Mouse (Mus musculus) forebrain, embryonic 16.5 days (tissue): ENCODE measurements around the gene Utp18. TPM values are rescaled to one million over a fixed set of nuclear protein-coding genes. Genes with fewer than 3 reads are reported as not detected.

Experiments
- ATAC-seq: fragments of 200-750 bp; cut with Nextera tagmentation; 2 replicates; pipeline ENCODE4 v1.8.0; 2017; ENCODE audit warnings: mild to moderate bottlenecking, moderate library complexity
- H3K27ac ChIP-seq: fragments of 300-500 bp; sonication (generic); 2 replicates; pipeline ENCODE4 v1.5.1; 2014; ENCODE audit warnings: low read length, control low read depth
- H3K27me3 ChIP-seq: fragments of 300-500 bp; sonication (generic); replicated peaks from 2 replicates; pipeline ENCODE4 v1.6.1; 2014; ENCODE audit warnings: low read length; ENCODE audit not compliant: control insufficient read depth, insufficient read depth
- H3K36me3 ChIP-seq: fragments of 300-500 bp; sonication (generic); 2 replicates; pipeline ENCODE4 v1.6.1; 2014; ENCODE audit not compliant: control insufficient read depth, insufficient read depth
- H3K4me1 ChIP-seq: fragments of 300-500 bp; sonication (generic); replicated peaks from 2 replicates; pipeline ENCODE4 v1.6.1; 2014; ENCODE audit warnings: low read length; ENCODE audit not compliant: control insufficient read depth, insufficient read depth
- H3K4me2 ChIP-seq: fragments of 300-500 bp; sonication (generic); 2 replicates; pipeline ENCODE4 v1.6.1; 2014; ENCODE audit warnings: mild to moderate bottlenecking, low read length, control low read depth
- H3K4me3 ChIP-seq: fragments of 300-500 bp; sonication (generic); replicated peaks from 2 replicates; pipeline ENCODE4 v1.5.1; 2014; ENCODE audit warnings: mild to moderate bottlenecking, low read length, control low read depth
- H3K9ac ChIP-seq: fragments of 300-500 bp; sonication (generic); replicated peaks from 2 replicates; pipeline ENCODE4 v1.6.1; 2014; ENCODE audit warnings: low read depth, low read length, control low read depth
- H3K9me3 ChIP-seq: fragments of 300-500 bp; sonication (generic); 2 replicates; pipeline ENCODE4 v1.6.1; 2016; ENCODE audit warnings: low read length; ENCODE audit not compliant: control insufficient read depth
- WGBS: fragments of 180-500 bp; shearing (Covaris S2); extraction: QIAGEN DNeasy Blood & Tissue Kit; methylation state at CpG from one replicate; pipeline ENCODE4 v1.1.7; 2014; 5-methylcytosine and 5-hydroxymethylcytosine counted together
- polyA plus RNA-seq: library from polyadenylated mRNA; unstranded; fragments of >200 nt; fragmentation: Nextera tagmentation; extraction: Ambion mirVana; gene quantifications from 2 replicates; pipeline ENCODE4 v1.2.1, GENCODE M21; 2015

Utp18 gene
- polyA plus RNA-seq, 1 experiment from 2014 or later, result 32.9 TPM

DNA sequence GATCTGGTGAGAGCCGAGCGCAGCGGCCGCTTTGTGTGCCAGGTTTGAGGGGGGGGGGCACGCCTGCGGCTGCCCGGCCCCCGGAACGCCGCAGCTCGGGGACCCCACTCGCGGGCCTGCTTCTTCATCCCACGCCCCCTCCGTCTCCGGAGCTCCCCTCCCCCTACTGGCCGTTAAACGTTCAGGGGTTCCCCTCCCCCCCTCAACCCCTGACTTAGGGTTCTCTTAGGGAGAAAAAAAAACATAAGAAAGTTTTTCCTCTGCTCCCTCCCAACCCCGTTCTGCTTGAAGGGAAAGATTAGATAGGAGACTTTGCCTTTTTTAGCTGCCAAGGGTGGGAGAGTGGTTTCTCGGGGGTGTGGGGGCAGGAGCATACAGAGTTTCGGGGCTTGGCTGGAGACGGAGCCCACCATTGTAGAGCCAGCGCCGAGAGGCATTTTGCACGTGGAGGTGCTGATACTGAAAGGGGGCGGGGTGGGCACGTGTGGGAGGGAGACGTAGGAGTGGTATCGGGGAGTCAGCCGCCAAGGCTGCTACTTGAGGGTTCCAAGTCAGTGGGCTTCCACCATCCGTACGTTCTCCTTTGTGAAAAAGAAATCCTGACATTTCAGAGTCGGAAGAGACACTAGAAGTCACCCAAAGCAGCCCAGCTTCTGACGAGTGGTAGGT, 979 bp upstream of the Utp18 start:
- Histone ChIP-seq H3K36me3 (no peaks in the 10 kb centered on the region), H3K27ac (peak overlapping the region; percentile 96), H3K9me3 (no peaks in the 10 kb centered on the region), H3K4me1 (peaks cover 29% of the 10 kb centered on the region), H3K27me3 (no peaks in the 10 kb centered on the region), H3K9ac (peak overlapping the region; percentile 94), H3K4me3 (peak overlapping the region; percentile 98), H3K4me2 (peak overlapping the region; percentile 78)
- 0% methylated on average over 31 of the region's 34 CpGs for WGBS
- no peak for ATAC-seq

DNA sequence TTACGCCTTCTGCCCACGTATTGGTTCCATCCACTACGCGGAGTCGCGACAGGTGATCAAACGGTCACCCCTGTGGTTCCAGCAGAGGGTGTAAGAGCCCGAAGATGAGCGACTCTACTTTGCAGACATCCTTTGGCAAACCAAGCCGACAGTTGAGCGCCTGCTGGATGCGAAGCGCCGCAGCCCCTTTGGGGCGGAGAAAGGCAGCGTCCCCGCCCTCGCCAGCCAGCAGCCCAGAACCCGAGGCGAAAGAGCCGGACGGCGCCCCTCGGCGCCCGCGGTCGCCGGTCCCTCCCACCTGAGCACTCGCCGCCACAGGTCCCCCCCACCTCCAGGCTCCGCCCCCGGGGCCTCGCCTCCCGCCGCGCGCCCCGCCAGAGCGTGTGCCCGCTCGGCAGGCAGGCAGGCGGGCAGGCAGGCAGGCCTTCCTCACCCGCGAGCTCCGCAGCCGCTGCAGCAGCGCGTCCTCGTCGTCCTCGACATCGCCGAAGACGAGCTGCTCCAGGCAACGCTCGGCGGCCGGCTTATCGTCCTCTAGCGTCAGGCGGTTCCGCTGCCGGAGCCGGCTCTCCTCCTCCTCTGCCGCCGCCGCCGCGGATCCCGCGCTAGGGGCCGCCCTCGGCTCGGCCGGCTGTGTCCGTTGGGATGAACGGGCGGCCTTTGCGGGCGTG, 530 bp downstream of the Utp18 start:
- Histone ChIP-seq H3K27ac (peak overlapping the region; percentile 92), H3K27me3 (no peaks in the 10 kb centered on the region), H3K36me3 (peaks cover 5% of the 10 kb centered on the region; the same call in 1 of the 2 replicates), H3K4me2 (peak overlapping the region; percentile 67), H3K4me1 (peaks cover 29% of the 10 kb centered on the region), H3K9me3 (no peaks in the 10 kb centered on the region), H3K4me3 (peak overlapping the region; percentile 98), H3K9ac (peak overlapping the region; percentile 83)
- ATAC-seq, result peak; percentile 49
- WGBS, result under 1% methylated on average over 68 of the region's 81 CpGs

DNA sequence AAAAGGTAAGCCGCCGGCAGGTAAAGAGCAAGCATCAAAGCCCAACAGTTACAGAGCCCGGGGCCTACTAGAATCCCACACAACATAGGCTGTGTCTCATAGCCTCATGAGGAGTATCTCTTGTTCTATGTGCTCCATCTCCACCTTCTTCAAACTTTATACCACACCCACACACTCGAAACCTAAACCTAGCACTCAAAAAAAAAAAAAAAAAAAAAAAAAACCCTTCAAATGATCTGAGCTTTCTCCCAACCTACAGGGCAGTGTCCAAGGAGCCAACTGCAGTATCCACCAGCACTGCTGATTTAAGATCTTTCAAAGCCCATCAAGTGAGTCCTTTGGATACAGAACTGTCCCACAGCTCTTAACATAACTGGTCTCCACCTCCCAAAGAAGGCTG, 1.5 kb downstream of the Utp18 start:
- no peak for ATAC-seq
- no peaks in the 10 kb centered on the region for H3K27me3 ChIP-seq
- peaks cover 29% of the 10 kb centered on the region for H3K4me1 ChIP-seq
- H3K27ac ChIP-seq, result no peak overlapping the region
- WGBS, result 86% methylated on average over 4 of the region's 4 CpGs
- no peaks in the 10 kb centered on the region for H3K9me3 ChIP-seq
- H3K9ac ChIP-seq, result no peak overlapping the region
- H3K36me3 ChIP-seq, result peaks cover 5% of the 10 kb centered on the region; the same call in 1 of the 2 replicates
- peak overlapping the region; percentile 67 for H3K4me2 ChIP-seq
- H3K4me3 ChIP-seq, result peak overlapping the region; percentile 98

DNA sequence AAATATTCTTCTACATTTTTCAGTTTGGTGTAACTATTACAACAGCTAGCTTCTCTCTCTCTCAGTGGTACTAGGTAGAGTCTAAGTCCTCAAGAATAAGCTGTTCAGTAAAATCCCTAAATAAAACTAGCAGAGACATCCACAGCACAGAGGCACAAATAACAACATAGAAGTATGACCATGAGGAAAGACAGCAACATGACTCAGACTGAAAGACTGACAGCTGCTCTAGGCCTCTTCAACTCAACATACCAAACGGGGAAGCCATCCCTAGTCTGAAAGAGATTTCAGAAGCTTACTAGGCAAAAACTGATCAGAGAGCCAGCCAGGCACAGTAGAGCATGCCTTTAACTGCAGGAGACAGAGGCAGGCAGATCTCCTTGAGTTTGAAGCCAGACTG, 22.9 kb downstream of the Utp18 start:
- no peak overlapping the region for H3K4me3 ChIP-seq
- H3K27ac ChIP-seq, result no peak overlapping the region
- H3K27me3 ChIP-seq, result no peaks in the 10 kb centered on the region
- H3K4me1 ChIP-seq, result no peaks in the 10 kb centered on the region
- H3K9ac ChIP-seq, result no peak overlapping the region
- H3K9me3 ChIP-seq, result no peaks in the 10 kb centered on the region
- H3K4me2 ChIP-seq, result no peak overlapping the region
- peaks cover 18% of the 10 kb centered on the region for H3K36me3 ChIP-seq
- WGBS, result 98% methylated on average over 1 of the region's 1 CpGs
- no peak for ATAC-seq

DNA sequence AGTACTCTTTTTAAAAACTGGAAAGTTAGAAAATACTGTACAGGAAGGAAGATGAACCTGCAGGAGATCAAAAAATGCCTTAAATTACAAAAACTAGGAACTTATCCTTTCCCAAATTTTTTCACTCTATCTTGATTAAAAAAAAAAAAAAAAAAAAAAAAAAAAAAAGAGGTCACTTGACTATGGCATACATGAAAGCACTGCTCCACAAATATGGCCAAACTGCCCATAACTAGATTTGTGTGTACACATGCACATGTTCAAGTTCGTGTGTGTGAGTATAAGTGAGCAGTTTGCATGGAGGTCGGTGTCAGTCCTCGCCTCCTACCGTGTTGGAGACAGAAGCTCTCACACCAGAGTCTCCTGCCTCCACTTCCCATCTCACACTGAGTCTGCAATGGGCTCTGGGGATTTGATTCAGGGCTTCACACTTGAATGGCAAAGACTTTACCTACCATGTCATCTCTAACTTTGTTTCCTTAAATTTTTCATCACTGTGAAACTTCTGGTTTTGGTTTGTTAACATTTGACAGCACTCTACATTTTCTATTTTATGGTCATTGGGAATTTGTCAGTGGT, 23.4 kb downstream of the Utp18 start:
- 89% methylated on average over 4 of the region's 4 CpGs for WGBS
- Histone ChIP-seq H3K9me3 (no peaks in the 10 kb centered on the region), H3K36me3 (peaks cover 15% of the 10 kb centered on the region)

DNA sequence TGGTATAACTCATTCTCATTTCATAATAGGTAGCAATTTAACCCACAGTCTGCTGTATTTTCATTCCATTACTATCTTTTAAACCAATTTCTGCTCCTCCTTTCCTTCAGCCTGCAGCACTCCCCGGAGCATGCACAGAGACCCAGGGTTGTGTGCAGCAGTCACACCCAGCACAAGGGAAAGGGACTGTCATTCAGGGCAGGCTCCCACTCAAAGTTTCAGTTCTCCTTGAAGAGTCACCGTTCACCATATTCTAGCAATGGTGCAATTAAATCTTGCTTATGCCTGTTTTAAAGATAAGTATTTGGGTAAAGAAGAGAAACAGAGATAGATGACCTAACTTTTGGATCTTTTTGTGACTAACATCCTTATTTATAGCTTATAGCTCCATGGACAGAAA, 24.4 kb downstream of the Utp18 start:
- Histone ChIP-seq H3K27ac (no peak overlapping the region), H3K4me3 (no peak overlapping the region), H3K9me3 (no peaks in the 10 kb centered on the region), H3K9ac (no peak overlapping the region), H3K4me1 (peaks cover 3% of the 10 kb centered on the region; the same call in 1 of the 2 replicates), H3K4me2 (no peak overlapping the region), H3K36me3 (peaks cover 11% of the 10 kb centered on the region), H3K27me3 (no peaks in the 10 kb centered on the region)
- ATAC-seq, result no peak
- WGBS, result 88% methylated on average over 2 of the region's 2 CpGs

More for the DNA sequence above, 23.4 kb downstream of the Utp18 start:
- Histone ChIP-seq H3K27ac (no peak overlapping the region), H3K27me3 (no peaks in the 10 kb centered on the region), H3K4me1 (no peaks in the 10 kb centered on the region), H3K9ac (no peak overlapping the region), H3K4me3 (no peak overlapping the region), H3K4me2 (no peak overlapping the region)
- ATAC-seq, result no peak

DNA sequence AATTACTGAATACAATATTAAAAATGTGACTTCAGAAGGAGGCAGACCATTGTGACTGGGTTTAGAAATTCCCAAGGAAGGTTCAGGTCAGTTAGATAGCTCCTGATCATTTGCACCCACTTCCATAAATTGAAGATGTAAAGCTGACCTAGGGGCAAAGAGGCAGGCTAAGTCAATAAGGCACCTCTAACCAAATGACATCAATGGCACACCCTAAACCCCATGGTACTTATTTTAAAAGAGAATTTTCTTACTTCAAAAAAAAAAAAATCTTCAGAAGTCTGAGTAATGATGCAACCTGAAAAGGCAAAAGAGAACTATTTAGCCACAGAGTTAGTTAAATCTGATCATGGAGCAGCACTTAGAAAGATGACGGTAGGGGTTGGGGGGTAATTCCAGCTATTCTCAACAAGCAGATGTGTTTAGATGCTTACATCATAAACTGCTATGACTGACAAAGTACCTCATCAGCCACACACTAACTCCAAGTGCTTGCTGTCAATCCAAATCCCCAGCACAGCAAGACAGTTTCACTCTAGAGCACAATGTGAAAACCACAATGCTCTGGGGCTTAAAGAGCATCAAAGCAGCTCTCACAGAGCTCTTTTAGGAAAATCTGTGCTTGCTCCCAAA, 24.9 kb downstream of the Utp18 start:
- WGBS, result 80% methylated on average over 1 of the region's 1 CpGs
- no peaks in the 10 kb centered on the region for H3K9me3 ChIP-seq
- no peak overlapping the region for H3K9ac ChIP-seq
- H3K4me2 ChIP-seq, result no peak overlapping the region
- no peak overlapping the region for H3K27ac ChIP-seq
- H3K4me3 ChIP-seq, result no peak overlapping the region
- no peaks in the 10 kb centered on the region for H3K27me3 ChIP-seq
- H3K36me3 ChIP-seq, result peaks cover 9% of the 10 kb centered on the region
- no peak for ATAC-seq
- peaks cover 3% of the 10 kb centered on the region; the same call in 1 of the 2 replicates for H3K4me1 ChIP-seq

DNA sequence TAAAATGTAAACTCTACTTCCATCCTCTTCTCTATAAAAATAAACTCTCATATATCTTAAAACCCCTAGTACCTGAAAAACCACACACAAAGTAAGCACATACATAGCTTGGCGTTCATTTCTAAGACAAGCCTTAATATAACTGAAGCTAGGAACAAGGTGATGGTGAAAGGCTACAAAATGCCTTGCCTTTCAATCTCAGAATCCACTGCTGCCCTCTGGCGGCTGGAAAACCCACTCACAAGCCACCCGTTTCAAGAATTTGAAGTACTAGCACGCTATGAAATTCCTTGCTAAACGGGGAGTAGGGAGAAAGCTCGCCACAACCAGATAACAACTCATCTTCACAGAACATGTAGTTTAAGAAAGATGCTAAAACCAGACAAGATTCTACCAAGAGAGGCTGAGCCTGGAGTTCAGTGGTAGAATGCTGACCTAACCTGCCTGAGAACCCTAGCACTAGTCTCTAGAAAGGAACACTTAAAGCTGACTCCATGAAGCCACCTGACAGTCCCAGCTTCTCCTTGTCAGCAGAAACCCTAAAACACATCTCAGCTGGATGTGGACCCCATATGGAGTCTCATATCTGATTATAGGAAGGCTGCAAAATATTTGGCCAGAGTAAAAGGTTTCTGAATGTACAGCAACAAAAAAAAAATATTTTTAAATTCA, 29.1 kb downstream of the Utp18 start:
- WGBS, result 4% methylated on average over 6 of the region's 6 CpGs
- Histone ChIP-seq H3K4me1 (peaks cover 3% of the 10 kb centered on the region; the same call in 1 of the 2 replicates), H3K27ac (no peak overlapping the region), H3K4me3 (no peak overlapping the region), H3K27me3 (no peaks in the 10 kb centered on the region), H3K9ac (no peak overlapping the region), H3K4me2 (no peak overlapping the region), H3K36me3 (peaks cover 6% of the 10 kb centered on the region; the same call in 1 of the 2 replicates), H3K9me3 (no peaks in the 10 kb centered on the region)
- ATAC-seq, result peak; percentile 61

DNA sequence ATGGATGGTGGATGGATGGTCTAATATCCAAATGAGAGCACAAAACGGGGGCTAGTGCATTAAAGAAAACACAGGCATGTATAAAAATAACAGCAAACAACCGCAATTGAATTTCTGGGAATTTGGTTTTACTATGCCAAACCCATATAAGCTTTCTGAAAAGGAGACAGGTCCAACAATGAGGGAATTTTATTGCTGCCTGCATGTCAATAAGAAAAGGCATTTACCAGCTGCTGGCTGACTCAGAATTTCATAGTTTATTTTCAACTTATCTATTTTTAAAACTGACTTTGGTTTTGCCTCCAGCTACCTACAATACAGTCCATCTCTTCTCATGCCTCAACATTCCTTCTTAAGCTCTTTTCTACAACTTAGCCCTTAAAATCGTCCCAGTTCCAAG, 33.0 kb downstream of the Utp18 start:
- no peaks in the 10 kb centered on the region for H3K27me3 ChIP-seq
- no peak overlapping the region for H3K9ac ChIP-seq
- H3K4me3 ChIP-seq, result no peak overlapping the region
- no peaks in the 10 kb centered on the region for H3K9me3 ChIP-seq
- 83% methylated on average over 3 of the region's 3 CpGs for WGBS
- no peaks in the 10 kb centered on the region for H3K36me3 ChIP-seq
- no peak overlapping the region for H3K4me2 ChIP-seq
- no peak for ATAC-seq
- no peak overlapping the region for H3K27ac ChIP-seq
- H3K4me1 ChIP-seq, result peaks cover 3% of the 10 kb centered on the region; the same call in 1 of the 2 replicates
